Mouse (Mus musculus) forebrain, embryonic 16.5 days (tissue): ENCODE data around the gene Uchl3. TPM values are rescaled to one million over a fixed set of nuclear protein-coding genes. Genes with fewer than 3 reads are reported as not detected.

Source experiments
- ATAC-seq: fragments of 200-750 bp; cut with Nextera tagmentation; 2 replicates; pipeline ENCODE4 v1.8.0; 2017; ENCODE audit warnings: mild to moderate bottlenecking, moderate library complexity
- H3K27ac ChIP-seq: fragments of 300-500 bp; sonication (generic); 2 replicates; pipeline ENCODE4 v1.5.1; 2014; ENCODE audit warnings: low read length, control low read depth
- H3K27me3 ChIP-seq: fragments of 300-500 bp; sonication (generic); replicated peaks from 2 replicates; pipeline ENCODE4 v1.6.1; 2014; ENCODE audit warnings: low read length; ENCODE audit not compliant: control insufficient read depth, insufficient read depth
- H3K36me3 ChIP-seq: fragments of 300-500 bp; sonication (generic); 2 replicates; pipeline ENCODE4 v1.6.1; 2014; ENCODE audit not compliant: control insufficient read depth, insufficient read depth
- H3K4me1 ChIP-seq: fragments of 300-500 bp; sonication (generic); replicated peaks from 2 replicates; pipeline ENCODE4 v1.6.1; 2014; ENCODE audit warnings: low read length; ENCODE audit not compliant: control insufficient read depth, insufficient read depth
- H3K4me2 ChIP-seq: fragments of 300-500 bp; sonication (generic); 2 replicates; pipeline ENCODE4 v1.6.1; 2014; ENCODE audit warnings: mild to moderate bottlenecking, low read length, control low read depth
- H3K4me3 ChIP-seq: fragments of 300-500 bp; sonication (generic); replicated peaks from 2 replicates; pipeline ENCODE4 v1.5.1; 2014; ENCODE audit warnings: mild to moderate bottlenecking, low read length, control low read depth
- H3K9ac ChIP-seq: fragments of 300-500 bp; sonication (generic); replicated peaks from 2 replicates; pipeline ENCODE4 v1.6.1; 2014; ENCODE audit warnings: low read depth, low read length, control low read depth
- H3K9me3 ChIP-seq: fragments of 300-500 bp; sonication (generic); 2 replicates; pipeline ENCODE4 v1.6.1; 2016; ENCODE audit warnings: low read length; ENCODE audit not compliant: control insufficient read depth
- WGBS: fragments of 180-500 bp; shearing (Covaris S2); extraction: QIAGEN DNeasy Blood & Tissue Kit; methylation state at CpG from one replicate; pipeline ENCODE4 v1.1.7; 2014; 5-methylcytosine and 5-hydroxymethylcytosine counted together
- polyA plus RNA-seq: library from polyadenylated mRNA; unstranded; fragments of >200 nt; fragmentation: Nextera tagmentation; extraction: Ambion mirVana; gene quantifications from 2 replicates; pipeline ENCODE4 v1.2.1, GENCODE M21; 2015

Gene Uchl3
- polyA plus RNA-seq, 1 experiment from 2014 or later, result 247 TPM

GRCm38 (mm10) chr14:101661654-101662412 lies 8.1 kb downstream of the Uchl3 start:
- Histone ChIP-seq H3K27me3 (no peaks in the 10 kb centered on the region), H3K4me2 (no peak overlapping the region), H3K4me3 (no peak overlapping the region), H3K9me3 (no peaks in the 10 kb centered on the region), H3K27ac (no peak overlapping the region), H3K4me1 (no peaks in the 10 kb centered on the region), H3K9ac (no peak overlapping the region), H3K36me3 (peaks cover under 1% of the 10 kb centered on the region)
- WGBS, result 57% methylated on average over 3 of the region's 3 CpGs
- ATAC-seq, result no peak

GRCm38 (mm10) chr14:101664274-101664673 lies 10.5 kb downstream of the Uchl3 start:
- Histone ChIP-seq H3K36me3 (peaks cover 2% of the 10 kb centered on the region), H3K4me2 (no peak overlapping the region), H3K9me3 (no peaks in the 10 kb centered on the region), H3K4me3 (no peak overlapping the region), H3K9ac (no peak overlapping the region), H3K27ac (no peak overlapping the region), H3K27me3 (no peaks in the 10 kb centered on the region), H3K4me1 (no peaks in the 10 kb centered on the region)
- 81% methylated on average over 3 of the region's 3 CpGs for WGBS
- 0 out of 2 replicates have a peak, but pooled peaks have one; percentile 12 for ATAC-seq

- WGBS, result 94% methylated on average over 7 of the region's 7 CpGs
- peaks cover 7% of the 10 kb centered on the region for H3K36me3 ChIP-seq
- no peak overlapping the region for H3K27ac ChIP-seq
- no peak overlapping the region for H3K4me3 ChIP-seq
- H3K4me1 ChIP-seq, result no peaks in the 10 kb centered on the region
- no peaks in the 10 kb centered on the region for H3K9me3 ChIP-seq
- H3K9ac ChIP-seq, result no peak overlapping the region
- ATAC-seq, result no peak
- no peak overlapping the region for H3K4me2 ChIP-seq
- no peaks in the 10 kb centered on the region for H3K27me3 ChIP-seq
Measured at GRCm38 (mm10) chr14:101666056-101666455, 12.3 kb downstream of the Uchl3 start.

- 89% methylated on average over 5 of the region's 5 CpGs for WGBS
- H3K4me2 ChIP-seq, result no peak overlapping the region
- ATAC-seq, result no peak
- no peaks in the 10 kb centered on the region for H3K4me1 ChIP-seq
- H3K27ac ChIP-seq, result no peak overlapping the region
- no peaks in the 10 kb centered on the region for H3K27me3 ChIP-seq
- peaks cover 7% of the 10 kb centered on the region for H3K36me3 ChIP-seq
- no peaks in the 10 kb centered on the region for H3K9me3 ChIP-seq
- no peak overlapping the region for H3K9ac ChIP-seq
- no peak overlapping the region for H3K4me3 ChIP-seq
Measured at GRCm38 (mm10) chr14:101666536-101666935, 12.8 kb downstream of the Uchl3 start.

- no peak overlapping the region for H3K4me3 ChIP-seq
- H3K27ac ChIP-seq, result no peak overlapping the region
- H3K9me3 ChIP-seq, result no peaks in the 10 kb centered on the region
- WGBS, result 91% methylated on average over 7 of the region's 7 CpGs
- no peak overlapping the region for H3K4me2 ChIP-seq
- no peak for ATAC-seq
- H3K4me1 ChIP-seq, result no peaks in the 10 kb centered on the region
- H3K36me3 ChIP-seq, result peaks cover 7% of the 10 kb centered on the region; the same call in 1 of the 2 replicates
- no peaks in the 10 kb centered on the region for H3K27me3 ChIP-seq
- H3K9ac ChIP-seq, result no peak overlapping the region
Measured at GRCm38 (mm10) chr14:101668626-101669025, 14.9 kb downstream of the Uchl3 start.

GRCm38 (mm10) chr14:101672226-101672625 lies 18.5 kb downstream of the Uchl3 start:
- H3K9ac ChIP-seq, result no peak overlapping the region
- no peak overlapping the region for H3K4me2 ChIP-seq
- no peak overlapping the region for H3K27ac ChIP-seq
- no peak overlapping the region for H3K4me3 ChIP-seq
- no peak for ATAC-seq
- no peaks in the 10 kb centered on the region for H3K4me1 ChIP-seq
- no peaks in the 10 kb centered on the region for H3K9me3 ChIP-seq
- WGBS, result 94% methylated on average over 1 of the region's 1 CpGs
- H3K27me3 ChIP-seq, result no peaks in the 10 kb centered on the region
- peaks cover 7% of the 10 kb centered on the region for H3K36me3 ChIP-seq

- Histone ChIP-seq H3K4me3 (no peak overlapping the region), H3K9ac (no peak overlapping the region), H3K4me2 (no peak overlapping the region), H3K27ac (no peak overlapping the region), H3K9me3 (no peaks in the 10 kb centered on the region), H3K36me3 (peaks cover 4% of the 10 kb centered on the region; the same call in 1 of the 2 replicates), H3K27me3 (no peaks in the 10 kb centered on the region), H3K4me1 (no peaks in the 10 kb centered on the region)
- 88% methylated on average over 6 of the region's 6 CpGs for WGBS
- ATAC-seq, result no peak
Measured at GRCm38 (mm10) chr14:101687696-101688095, 33.9 kb downstream of the Uchl3 start.

GRCm38 (mm10) chr14:101688406-101688805 lies 34.6 kb downstream of the Uchl3 start:
- no peak overlapping the region for H3K27ac ChIP-seq
- no peak for ATAC-seq
- H3K4me3 ChIP-seq, result no peak overlapping the region
- peaks cover 4% of the 10 kb centered on the region; the same call in 1 of the 2 replicates for H3K36me3 ChIP-seq
- H3K9ac ChIP-seq, result no peak overlapping the region
- no peak overlapping the region for H3K4me2 ChIP-seq
- no peaks in the 10 kb centered on the region for H3K4me1 ChIP-seq
- no peaks in the 10 kb centered on the region for H3K27me3 ChIP-seq
- no peaks in the 10 kb centered on the region for H3K9me3 ChIP-seq
- 85% methylated on average over 2 of the region's 2 CpGs for WGBS

- Histone ChIP-seq H3K9ac (no peak overlapping the region), H3K4me1 (no peaks in the 10 kb centered on the region), H3K9me3 (no peaks in the 10 kb centered on the region), H3K36me3 (no peaks in the 10 kb centered on the region), H3K27ac (no peak overlapping the region), H3K4me2 (no peak overlapping the region), H3K27me3 (no peaks in the 10 kb centered on the region), H3K4me3 (no peak overlapping the region)
- ATAC-seq, result no peak
- WGBS, result 83% methylated on average over 4 of the region's 4 CpGs
Measured at GRCm38 (mm10) chr14:101704479-101704878, 50.7 kb downstream of the Uchl3 start.
